Mouse (Mus musculus) gastrocnemius, adult 8-10 months (tissue): ENCODE measurements at regions not wholly inside any gene's neighbourhood (a gene's known extent, or its start where the extent isn't known, plus 50 kb on each side); places are given as distances from the start of the nearest gene placed in this dataset.
"Not testable (repeated sequence)": the region's sequence is repeated elsewhere in the genome, so short reads cannot be mapped to it uniquely, and the experiment has no call there.

Source experiments
- DNase-seq, 2 experiments: peaks; one replicate each; pipeline ENCODE4 v3.0.0; 2022; ENCODE audit warnings: low spot score in 2 of 2

DNA sequence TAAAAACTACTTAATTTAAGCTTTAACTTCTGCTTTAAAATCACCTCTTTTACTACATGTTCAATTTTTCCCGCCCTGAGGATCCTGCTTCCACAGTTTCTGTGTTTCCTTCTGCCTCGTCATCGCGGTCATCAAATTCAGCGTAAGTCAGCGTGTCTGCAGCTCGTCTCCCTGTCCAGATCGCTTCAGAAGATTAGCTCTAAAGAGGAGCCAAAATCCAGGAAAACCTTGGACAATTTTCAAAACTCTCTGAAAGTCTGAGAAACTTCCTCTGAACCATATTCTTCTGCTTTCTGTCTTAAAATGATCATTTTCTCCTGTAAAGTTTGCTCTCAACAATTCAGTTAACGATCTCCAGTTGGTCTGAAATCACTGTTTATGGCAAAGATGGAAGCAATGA lies 196.2 kb upstream of the Speer4f2 start:
- DNase-seq, result no peak

DNA sequence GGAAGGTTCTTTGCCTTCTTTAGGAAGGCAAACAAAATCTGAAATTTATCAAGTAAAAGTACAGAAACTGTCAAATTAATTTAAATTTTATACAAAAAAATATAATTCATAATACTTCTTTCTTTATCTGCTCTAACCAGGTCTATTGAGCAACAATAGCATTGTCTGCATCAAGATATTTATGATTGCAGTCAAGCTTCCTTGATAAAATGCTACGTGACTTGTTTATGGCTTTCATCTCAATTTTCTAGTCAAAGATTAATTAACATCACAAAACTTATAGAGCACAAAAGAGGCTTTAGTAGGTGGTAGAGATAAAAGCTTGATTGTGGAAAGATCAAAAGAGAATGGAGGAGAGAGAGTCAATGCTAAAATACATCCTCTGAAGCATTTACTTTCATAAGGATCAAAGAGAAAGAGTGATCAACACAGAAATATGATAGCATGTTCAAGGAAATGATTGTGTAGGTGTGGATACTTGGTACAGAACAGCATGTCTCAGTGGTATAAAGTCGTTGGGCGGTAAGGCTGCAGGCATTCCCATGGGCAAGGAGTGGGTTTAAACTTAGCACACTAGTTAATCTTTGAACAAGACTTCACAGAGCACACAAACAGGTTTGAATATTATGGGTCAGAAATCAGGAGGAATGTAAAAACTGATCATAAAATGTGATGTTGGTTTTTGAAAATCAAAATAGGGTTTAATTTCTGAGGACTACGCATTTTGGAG lies 164.3 kb upstream of the Speer4f2 start:
- no peak for DNase-seq

DNA sequence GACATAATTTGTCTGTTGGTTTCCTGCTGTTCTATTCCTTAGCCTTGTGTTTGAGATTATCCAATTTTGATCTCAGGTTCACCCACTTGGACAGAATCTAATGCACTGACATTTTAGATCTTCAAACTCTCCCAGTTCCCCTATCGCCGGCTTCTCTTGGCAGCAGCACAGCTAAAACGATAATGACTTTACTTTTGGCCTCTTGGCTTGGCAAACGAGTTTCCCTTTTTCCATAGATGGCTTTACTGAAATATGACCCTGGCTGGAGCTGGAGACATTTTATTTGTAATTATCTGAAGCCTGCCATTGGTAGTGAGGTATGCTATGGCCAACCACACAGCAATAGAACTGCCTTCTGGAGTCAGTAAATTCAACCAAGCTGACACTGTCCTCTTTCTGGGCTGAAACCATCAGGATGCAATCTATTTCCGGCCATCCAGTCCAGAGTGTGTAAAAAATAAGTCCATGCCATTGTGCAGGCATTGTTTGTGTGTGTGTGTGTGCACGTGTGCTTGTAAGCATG lies 162.2 kb upstream of the Speer4f2 start:
- DNase-seq, result peak in 1 of 2 experiments; percentile 6

DNA sequence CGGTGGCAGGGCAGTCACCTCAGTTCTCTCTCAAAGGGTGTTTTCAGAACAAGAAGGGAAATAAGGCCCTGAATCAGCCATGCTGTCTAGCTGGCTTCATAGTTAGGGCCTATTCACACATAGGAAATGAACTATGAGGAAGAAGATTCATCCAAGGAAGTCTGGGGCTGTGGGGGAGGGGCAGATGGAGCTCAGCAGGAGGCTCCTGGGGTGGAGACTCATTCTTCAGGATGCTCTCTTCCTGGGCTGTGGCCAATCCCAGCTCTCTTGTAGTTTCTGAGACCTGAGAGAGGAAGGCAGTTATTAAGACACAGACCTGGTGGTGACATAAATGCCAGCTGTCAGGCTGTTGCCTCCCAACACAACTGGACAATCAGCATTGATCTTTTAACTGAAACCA lies 149.4 kb upstream of the Speer4f2 start:
- DNase-seq, result not testable (repeated sequence)

DNA sequence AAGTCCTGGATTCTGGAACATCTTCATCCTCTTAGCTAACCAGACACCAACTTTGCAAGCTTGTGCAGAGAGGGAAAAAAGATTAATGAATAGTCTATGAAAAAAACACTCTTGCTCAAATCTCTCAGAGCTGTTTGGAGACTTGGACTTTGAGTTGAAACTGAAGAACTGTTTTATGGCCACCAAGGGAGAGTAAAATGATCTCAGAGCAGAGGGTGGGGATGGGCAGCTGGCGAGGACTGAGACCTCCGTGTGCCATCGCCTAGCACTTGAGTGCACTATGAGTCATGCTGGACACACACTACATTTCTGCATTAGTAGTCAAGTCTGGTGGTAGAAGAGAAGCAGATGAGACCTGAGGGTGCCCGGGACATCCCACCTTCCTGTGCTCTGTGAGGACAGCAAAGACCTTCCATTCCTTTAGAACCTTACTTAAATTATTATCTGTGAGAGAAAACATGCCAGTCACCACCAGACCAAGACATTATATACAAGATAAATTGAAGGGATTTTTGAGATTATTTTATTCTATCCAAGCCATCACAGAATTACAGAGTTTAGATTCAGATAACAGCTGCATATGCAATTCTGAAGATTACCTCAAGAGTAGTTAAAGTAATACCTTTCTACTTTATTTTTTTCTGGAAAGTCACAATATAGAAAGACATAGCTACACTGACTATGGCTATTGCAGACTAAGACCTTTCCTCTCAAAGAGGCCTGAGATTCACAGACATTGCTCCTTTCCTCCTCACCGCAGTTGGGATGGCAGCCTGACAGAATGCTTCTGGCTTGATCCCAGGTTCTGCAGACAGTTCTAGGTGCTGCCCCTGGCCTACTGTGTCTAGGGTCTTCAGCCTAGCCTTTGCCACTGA lies 125.0 kb upstream of the Speer4f2 start:
- DNase-seq, result peak; percentile 11 to 23

- no peak for DNase-seq
These were observed 112.2 kb upstream of the Speer4f2 start for GRCm38 (mm10) chr5:17260541-17261325.

- peak in 1 of 2 experiments; percentile 14 for DNase-seq
These were observed 110.9 kb upstream of the Speer4f2 start for GRCm38 (mm10) chr5:17262126-17262525.

DNA sequence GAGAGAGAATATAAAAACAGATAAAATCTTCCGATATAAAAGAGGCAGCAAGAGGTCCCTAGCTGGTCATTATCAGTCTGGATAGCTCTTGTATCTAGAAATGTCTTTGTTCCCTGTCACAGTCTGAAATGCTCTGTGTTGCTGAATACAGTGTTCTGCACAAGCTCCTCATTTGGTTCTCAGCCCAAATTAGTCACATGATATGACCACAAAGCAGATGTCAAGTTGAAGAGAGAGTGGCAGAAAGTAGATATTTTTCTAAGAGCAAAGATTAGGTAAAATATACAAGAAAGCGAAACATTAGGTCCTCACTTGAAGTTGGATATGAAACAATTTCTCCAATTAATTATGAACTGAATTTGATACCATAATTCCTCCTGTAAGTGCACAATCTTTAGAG lies 101.8 kb upstream of the Speer4f2 start:
- DNase-seq, result no peak

DNA sequence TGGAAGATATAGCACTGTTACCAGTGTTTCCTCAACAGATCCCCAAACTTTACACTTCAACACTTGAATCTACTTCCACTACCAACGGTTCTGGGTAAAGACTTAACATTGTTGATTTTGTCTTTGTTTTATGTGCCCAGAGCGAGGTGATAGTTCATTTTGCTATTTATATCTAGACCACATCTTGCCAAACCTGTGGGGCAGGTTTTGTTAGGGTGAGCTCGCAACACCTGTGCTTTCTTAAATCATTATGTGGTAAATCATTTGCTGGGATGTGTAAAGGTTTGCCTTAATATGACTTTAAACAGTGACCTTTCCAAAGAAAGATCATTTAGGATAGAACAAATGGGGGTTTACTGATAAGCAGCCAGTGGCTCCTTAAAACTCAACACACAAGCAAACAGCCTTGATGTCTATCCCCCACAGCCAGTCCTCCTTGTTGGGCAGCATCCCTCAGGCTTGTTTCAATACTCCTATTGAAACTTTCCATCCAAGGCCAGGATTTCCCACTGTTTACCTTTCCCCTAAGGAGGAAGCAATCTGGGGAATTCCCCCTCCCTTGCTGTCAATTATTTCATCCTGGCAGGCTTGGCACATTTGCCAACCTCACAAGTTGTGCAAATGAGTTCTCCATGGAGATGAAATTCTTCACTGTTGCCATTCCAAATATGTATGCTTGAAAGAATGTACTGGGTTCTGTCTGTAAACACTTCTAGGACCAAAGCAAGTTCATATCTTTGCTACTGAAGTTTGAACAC lies 101.1 kb upstream of the Speer4f2 start:
- no peak for DNase-seq

GRCm38 (mm10) chr5:17275346-17275745 lies 97.6 kb upstream of the Speer4f2 start:
- no peak for DNase-seq

DNA sequence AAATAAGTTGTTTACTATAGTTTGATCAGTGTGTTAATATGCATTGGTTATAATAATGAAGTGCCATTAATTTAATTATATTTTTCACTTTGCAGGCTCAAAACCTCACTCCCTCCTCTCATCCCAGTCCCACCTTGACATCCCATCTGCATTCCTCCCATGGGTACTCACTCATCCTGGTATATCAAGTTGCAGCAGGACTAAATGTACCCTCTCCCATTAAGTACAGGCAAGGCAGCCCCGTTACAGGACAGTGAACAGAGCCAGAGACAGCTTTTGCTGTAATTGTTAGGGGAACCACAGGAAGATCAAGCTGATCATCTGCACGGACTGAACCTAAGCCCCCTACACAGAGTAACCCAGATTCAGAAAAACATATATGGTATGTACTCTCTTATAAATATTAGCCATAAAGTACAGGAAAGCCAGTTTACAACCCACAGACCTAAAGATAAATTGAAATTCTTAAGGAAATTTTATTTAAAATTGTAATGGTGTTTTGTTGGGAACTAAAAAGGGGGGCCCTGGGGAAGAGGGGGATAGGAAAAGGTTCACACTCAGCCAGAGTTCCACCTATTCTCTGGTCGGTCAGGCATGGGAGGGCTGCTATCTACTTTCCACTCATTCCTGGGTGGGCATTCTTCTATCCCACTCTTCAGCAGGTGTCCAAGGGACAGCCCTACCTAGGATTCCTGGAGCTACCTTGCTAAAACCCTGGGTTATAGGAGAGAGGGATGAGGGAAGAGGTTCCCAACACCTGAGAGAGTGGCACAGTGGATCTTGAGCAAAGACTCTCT lies 96.0 kb upstream of the Speer4f2 start:
- no peak for DNase-seq

GRCm38 (mm10) chr5:17280203-17280602 lies 92.8 kb upstream of the Speer4f2 start:
- no peak for DNase-seq

DNA sequence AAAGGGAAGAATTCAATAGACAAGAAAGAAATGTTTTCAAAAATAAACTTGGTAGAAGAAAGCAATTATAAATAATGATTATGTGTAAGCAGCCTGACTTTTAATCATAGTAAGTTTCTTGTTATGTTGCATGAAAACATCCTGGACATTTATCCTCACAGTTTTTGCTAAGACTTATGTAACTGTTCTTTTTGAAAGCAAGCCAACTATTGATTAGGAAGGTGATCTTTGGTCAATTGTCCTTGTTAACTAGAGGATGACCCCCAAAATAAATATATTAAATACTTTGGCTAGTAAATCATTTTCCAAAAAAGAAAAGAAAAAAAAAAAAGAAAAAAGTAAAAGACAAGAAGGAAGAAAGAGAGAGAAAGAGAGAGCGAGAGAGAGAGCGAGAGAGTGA lies 92.0 kb upstream of the Speer4f2 start:
- DNase-seq, result no peak

DNA sequence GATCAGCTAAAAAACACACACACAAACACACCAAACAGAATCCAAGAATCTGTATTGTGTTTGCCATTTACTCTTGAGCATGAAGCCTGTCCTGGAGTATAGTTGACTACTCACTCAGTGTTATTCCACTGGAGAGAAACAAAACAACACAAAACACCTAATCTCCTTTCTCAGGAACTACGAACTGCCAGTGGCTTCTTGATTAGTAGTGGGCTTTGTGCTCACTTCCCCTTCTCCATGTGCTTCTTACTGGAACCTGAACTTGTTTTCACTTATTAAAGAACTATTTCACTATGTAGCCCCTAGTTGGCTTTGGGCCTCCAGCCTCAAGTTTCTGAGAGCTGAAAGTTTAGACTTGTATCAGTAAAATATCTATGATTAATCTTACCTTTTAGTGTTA lies 84.0 kb upstream of the Speer4f2 start:
- no peak for DNase-seq

DNA sequence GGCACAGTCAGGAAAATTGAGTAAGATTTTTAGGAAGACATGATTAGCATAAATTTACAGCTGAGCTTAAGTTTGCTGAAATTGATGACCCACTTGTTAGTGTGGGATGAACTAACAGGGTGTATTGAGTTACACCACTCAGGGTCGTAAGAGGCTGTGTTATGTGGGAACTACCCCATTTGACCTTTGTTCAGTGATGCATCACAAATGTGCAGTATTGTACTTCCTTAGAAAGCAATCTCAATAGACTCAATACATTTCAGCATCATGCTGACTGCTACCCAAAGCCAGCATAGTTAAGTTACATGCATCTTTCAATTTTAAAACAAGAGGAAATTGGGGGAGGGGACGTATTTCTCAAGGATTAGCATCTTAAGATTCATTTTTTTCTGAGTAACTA lies 80.4 kb upstream of the Speer4f2 start:
- DNase-seq, result no peak

DNA sequence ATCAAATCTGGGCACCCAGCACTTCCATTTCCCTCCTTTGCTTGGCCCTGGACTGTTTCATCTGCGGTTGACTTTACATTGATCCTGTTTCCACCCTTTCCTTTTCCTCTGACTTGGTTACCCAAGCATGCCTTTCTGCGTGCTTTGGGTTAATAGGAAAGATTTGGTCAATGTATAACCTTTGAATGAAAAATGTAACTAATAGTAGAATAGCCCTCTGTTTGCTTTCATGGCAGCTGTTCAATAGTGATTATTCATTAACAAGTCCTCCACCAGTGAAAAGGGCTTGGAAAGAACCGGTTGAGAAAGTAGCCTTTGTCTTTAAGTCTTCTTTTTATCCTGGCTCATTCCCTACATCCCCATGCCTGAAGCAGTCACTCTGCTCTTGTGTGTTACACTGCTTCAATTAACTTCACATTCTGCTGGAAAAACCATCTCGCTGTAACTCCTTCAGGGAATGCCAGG lies 76.4 kb upstream of the Speer4f2 start:
- DNase-seq, result no peak

DNA sequence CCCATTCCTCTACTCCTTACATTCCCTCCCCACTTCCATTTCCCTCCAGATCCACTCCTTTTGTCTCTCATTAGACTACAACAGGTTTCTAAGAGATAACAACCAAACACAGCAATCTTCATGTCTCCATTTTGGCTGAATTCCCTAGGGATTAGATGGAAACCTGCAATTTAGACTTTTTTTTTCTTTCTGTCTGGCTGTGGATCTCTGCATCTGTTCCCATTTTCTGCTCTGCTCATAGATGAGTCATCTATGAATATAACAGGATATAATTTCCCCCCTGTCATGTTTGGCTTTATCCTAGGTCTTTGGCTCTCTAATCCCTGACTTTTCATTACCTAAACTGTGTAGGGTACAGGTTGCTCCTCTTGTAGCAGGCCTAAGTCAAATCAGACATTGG lies 73.1 kb upstream of the Speer4f2 start:
- no peak for DNase-seq

- no peak for DNase-seq
These were observed 51.5 kb upstream of the Speer4f2 start for GRCm38 (mm10) chr5:17321501-17321900.
